Mouse (Mus musculus) Patski (cell line): ENCODE measurements around the gene Ntrk3. TPM values are rescaled to one million over a fixed set of nuclear protein-coding genes. Genes with fewer than 3 reads are reported as not detected.
A peak's percentile ranks its signal among the peaks of the same experiment; 100 is the strongest.

ENCODE experiments used
- ATAC-seq: fragments of 100-300 bp; one replicate; pipeline ENCODE4 v1.8.0; 2021
- CTCF ChIA-PET: fragments of 350-600 bp; sonication (Branson Sonifier 250); formaldehyde crosslinking; loops from one replicate; lab custom pipeline; 2022; ENCODE audit warnings: inconsistent platforms; lab: Charles Lee
- POLR2A ChIA-PET: fragments of 350-600 bp; sonication (Branson Sonifier 250); formaldehyde crosslinking; loops from one replicate; lab custom pipeline; 2022; ENCODE audit warnings: antibody characterized with exemption, inconsistent platforms; lab: Charles Lee
- DNase-seq: peaks from one replicate; pipeline ENCODE4 v3.0.0-alpha.2; 2011; ENCODE audit warnings: low read depth, low spot score
- H3K27me3 ChIP-seq: fragments of 371-371 bp; one replicate; pipeline ENCODE4 v1.5.1; 2021
- CTCF ChIP-seq: fragments of 100-300 bp; IDR thresholded peaks from one replicate; pipeline ENCODE4 v1.5.1; 2021
- in situ Hi-C: fragments of 300-500 bp; cut with MboI; formaldehyde crosslinking; loops from 3 replicates; pipeline ENCODE4 v1.11.1; 2018; ENCODE audit warnings: low pct_unique_long_range_greater_than_20kb, mixed read lengths
- polyA plus RNA-seq: library from polyadenylated mRNA; unstranded; gene quantifications from one replicate; pipeline ENCODE4 v1.2.3, GENCODE M21; 2021

The Ntrk3 gene
- polyA plus RNA-seq, 1 experiment from 2014 or later, result 13.7 TPM

GRCm38 (mm10) chr7:78599941-78600677 lies 137.7 kb downstream of the Ntrk3 start:
- ChIA-PET POLR2A (no interaction called here), CTCF (interaction anchor here (1.0 kb wide), 1 partner anchor 10 kb away, joined by 3 read pairs; no protein-coding TSS in a partner anchor)
- no peak for DNase-seq
- no peak for ATAC-seq
- in situ Hi-C loops, result loop anchor here (10.0 to 25.0 kb wide), 2 partner anchors 165 to 1463 kb away; no protein-coding TSS in a partner anchor
- H3K27me3 ChIP-seq, result no peaks in the 10 kb centered on the region
- no peak for TF ChIP-seq CTCF

GRCm38 (mm10) chr7:78598147-78598546 lies 139.7 kb downstream of the Ntrk3 start:
- in situ Hi-C loops, result loop anchor here (10.0 to 25.0 kb wide), 2 partner anchors 167 to 1461 kb away; no protein-coding TSS in a partner anchor
- no peak for ATAC-seq
- no peak for DNase-seq
- ChIA-PET POLR2A (no interaction called here), CTCF (interaction anchor here (4.7 kb wide), 1 partner anchor 169 kb away, joined by 33 read pairs; no protein-coding TSS in a partner anchor)
- no peaks in the 10 kb centered on the region for H3K27me3 ChIP-seq
- no peak for TF ChIP-seq CTCF

GRCm38 (mm10) chr7:78597251-78598129 lies 140.3 kb downstream of the Ntrk3 start:
- no peak for TF ChIP-seq CTCF
- ChIA-PET CTCF (interaction anchor here (1.2 to 4.7 kb wide), 5 partner anchors 10 to 169 kb away, joined by 3 to 33 read pairs (median 4); no protein-coding TSS in a partner anchor), POLR2A (no interaction called here)
- ATAC-seq (peak; percentile 10), DNase-seq (no peak)
- H3K27me3 ChIP-seq, result no peaks in the 10 kb centered on the region
- in situ Hi-C loops, result loop anchor here (10.0 to 25.0 kb wide), 2 partner anchors 167 to 1460 kb away; no protein-coding TSS in a partner anchor

- no peak for ATAC-seq
- ChIA-PET POLR2A (interaction anchor here (0.5 kb wide), 1 partner anchor 19 kb away, joined by 3 read pairs; no protein-coding TSS in a partner anchor), CTCF (interaction anchor here (1.0 to 4.7 kb wide), 8 partner anchors 9 to 1355 kb away, joined by 3 to 33 read pairs (median 4); no protein-coding TSS in a partner anchor)
- in situ Hi-C loops, result loop anchor here (10.0 to 25.0 kb wide), 2 partner anchors 168 to 1459 kb away; no protein-coding TSS in a partner anchor
- H3K27me3 ChIP-seq, result no peaks in the 10 kb centered on the region
- no peak for DNase-seq
- no peak for TF ChIP-seq CTCF
Measured at GRCm38 (mm10) chr7:78596556-78596955, 141.3 kb downstream of the Ntrk3 start.

- in situ Hi-C loops, result loop anchor here (10.0 to 25.0 kb wide), 2 partner anchors 169 to 1459 kb away; no protein-coding TSS in a partner anchor
- ChIA-PET POLR2A (interaction anchor here (0.5 kb wide), 1 partner anchor 18 kb away, joined by 3 read pairs; no protein-coding TSS in a partner anchor), CTCF (interaction anchor here (0.7 to 4.7 kb wide), 10 partner anchors 9 to 1354 kb away, joined by 3 to 33 read pairs (median 4); no protein-coding TSS in a partner anchor)
- H3K27me3 ChIP-seq, result no peaks in the 10 kb centered on the region
- peak; percentile 97 for TF ChIP-seq CTCF
- DNase-seq (no peak), ATAC-seq (peak; percentile 95)
Measured at GRCm38 (mm10) chr7:78595895-78596294, 141.9 kb downstream of the Ntrk3 start.

- DNase-seq, result no peak
- no peak for TF ChIP-seq CTCF
- ATAC-seq, result no peak
- CTCF ChIA-PET, result interaction anchor here (2.5 kb wide), 1 partner anchor 13 kb away, joined by 9 read pairs; no protein-coding TSS in a partner anchor
- POLR2A ChIA-PET, result no interaction called here
- no peaks in the 10 kb centered on the region for H3K27me3 ChIP-seq
- in situ Hi-C loops, result loop anchor here (10.0 to 25.0 kb wide), 2 partner anchors 172 to 1456 kb away; no protein-coding TSS in a partner anchor
Measured at GRCm38 (mm10) chr7:78592948-78593347, 144.9 kb downstream of the Ntrk3 start.

- DNase-seq (no peak), ATAC-seq (no peak)
- CTCF ChIA-PET, result interaction anchor here (2.5 kb wide), 1 partner anchor 12 kb away, joined by 9 read pairs; no protein-coding TSS in a partner anchor
- no peak for TF ChIP-seq CTCF
- in situ Hi-C loops, result loop anchor here (10.0 to 25.0 kb wide), 2 partner anchors 173 to 1455 kb away; no protein-coding TSS in a partner anchor
- no peaks in the 10 kb centered on the region for H3K27me3 ChIP-seq
- POLR2A ChIA-PET, result no interaction called here
Measured at GRCm38 (mm10) chr7:78592172-78592571, 145.6 kb downstream of the Ntrk3 start.

GRCm38 (mm10) chr7:78589766-78590165 lies 148.0 kb downstream of the Ntrk3 start:
- CTCF ChIA-PET, result interaction anchor here (0.6 to 2.5 kb wide), 4 partner anchors 10 to 176 kb away, joined by 3 to 11 read pairs (median 3); no protein-coding TSS in a partner anchor
- DNase-seq (no peak), ATAC-seq (no peak)
- H3K27me3 ChIP-seq, result no peaks in the 10 kb centered on the region
- in situ Hi-C loops, result loop anchor here (10.0 to 25.0 kb wide), 2 partner anchors 175 to 1452 kb away; no protein-coding TSS in a partner anchor
- TF ChIP-seq CTCF, result no peak
- POLR2A ChIA-PET, result no interaction called here

GRCm38 (mm10) chr7:78586800-78587199 lies 151.0 kb downstream of the Ntrk3 start:
- ATAC-seq, result no peak
- in situ Hi-C loops, result loop anchor here (25.0 kb wide), 1 partner anchor 1449 kb away; no protein-coding TSS in a partner anchor
- no peaks in the 10 kb centered on the region for H3K27me3 ChIP-seq
- no peak for DNase-seq
- ChIA-PET POLR2A (interaction anchor here (1.1 kb wide), 1 partner anchor 21 kb away, joined by 3 read pairs; no protein-coding TSS in a partner anchor), CTCF (no interaction called here)
- peak; percentile 37 for TF ChIP-seq CTCF
